Mouse (Mus musculus) embryonic fibroblast, embryonic 13.5 days (primary cell): ENCODE measurements around the gene 5830473C10Rik.

Experiments used
- CTCF ChIP-seq: IDR thresholded peaks from 2 replicates; pipeline ENCODE4 v1.5.1; 2011; ENCODE audit warnings: mild to moderate bottlenecking, control low read depth, low read length, moderate library complexity, borderline replicate concordance; ENCODE audit not compliant: insufficient read depth
- POLR2A ChIP-seq: IDR thresholded peaks from 2 replicates; pipeline ENCODE4 v1.6.1; 2011; ENCODE audit warnings: low read depth, mild to moderate bottlenecking, control low read depth, low read length, moderate library complexity

GRCm38 (mm10) chr5:90627423-90627822 is 66.5 kb downstream of the 5830473C10Rik start:
- TF ChIP-seq CTCF (no peak), POLR2A (no peak)
